Mouse (Mus musculus) layer of hippocampus, postnatal 25 days (tissue): ENCODE measurements at regions not wholly inside any gene's neighbourhood (a gene's known extent, or its start where the extent isn't known, plus 50 kb on each side); places are given as distances from the start of the nearest gene placed in this dataset.
"Not testable (repeated sequence)": the region's sequence is repeated elsewhere in the genome, so short reads cannot be mapped to it uniquely, and the experiment has no call there.

Source experiments
- DNase-seq, 2 experiments: peaks; one replicate each; pipeline ENCODE4 v3.0.0; 2022; ENCODE audit warnings: mixed read lengths in 2 of 2, low spot score in 1 of 2; ENCODE audit errors: extremely low spot score in 1 of 2

GRCm38 (mm10) chr5:91764621-91765020 lies 198.2 kb downstream of the Rchy1 start:
- DNase-seq, result no peak

- DNase-seq, result no peak
Observed at GRCm38 (mm10) chr5:91762589-91762988, 200.3 kb downstream of the Rchy1 start.

- DNase-seq, result no peak
Observed at GRCm38 (mm10) chr5:91755958-91756357, 206.9 kb downstream of the Rchy1 start.

GRCm38 (mm10) chr5:91752846-91753245 lies 210.0 kb downstream of the Rchy1 start:
- DNase-seq, result not testable (repeated sequence)

GRCm38 (mm10) chr5:91751168-91751567 lies 211.7 kb downstream of the Rchy1 start:
- DNase-seq, result no peak

GRCm38 (mm10) chr5:91746077-91746476 lies 216.8 kb downstream of the Rchy1 start:
- DNase-seq, result no peak

GRCm38 (mm10) chr5:91744389-91744788 lies 218.5 kb downstream of the Rchy1 start:
- no peak for DNase-seq

GRCm38 (mm10) chr5:91740159-91740537 lies 222.7 kb downstream of the Rchy1 start:
- DNase-seq, result no peak

- DNase-seq, result peak; percentile 29 to 60
Observed at GRCm38 (mm10) chr5:91739433-91740158, 222.2 kb downstream of the Parm1 start.

GRCm38 (mm10) chr5:91732002-91732401 lies 214.6 kb downstream of the Parm1 start:
- DNase-seq, result no peak

- DNase-seq, result no peak
Observed at GRCm38 (mm10) chr5:91731155-91731554, 213.7 kb downstream of the Parm1 start.

GRCm38 (mm10) chr5:91729868-91730267 lies 212.5 kb downstream of the Parm1 start:
- no peak for DNase-seq

GRCm38 (mm10) chr5:91729415-91729814 lies 212.0 kb downstream of the Parm1 start:
- no peak for DNase-seq

GRCm38 (mm10) chr5:91727448-91727847 lies 210.0 kb downstream of the Parm1 start:
- no peak for DNase-seq

- DNase-seq, result no peak
Observed at GRCm38 (mm10) chr5:91726118-91726500, 208.7 kb downstream of the Parm1 start.

GRCm38 (mm10) chr5:91725380-91726117 lies 208.1 kb downstream of the Parm1 start:
- DNase-seq, result no peak

GRCm38 (mm10) chr5:91724881-91725280 lies 207.5 kb downstream of the Parm1 start:
- DNase-seq, result no peak

- no peak for DNase-seq
Observed at GRCm38 (mm10) chr5:91723416-91723815, 206.0 kb downstream of the Parm1 start.

GRCm38 (mm10) chr5:91722982-91723381 lies 205.6 kb downstream of the Parm1 start:
- DNase-seq, result no peak

- DNase-seq, result no peak
Observed at GRCm38 (mm10) chr5:91722403-91722802, 205.0 kb downstream of the Parm1 start.

GRCm38 (mm10) chr5:91721231-91722096 lies 204.0 kb downstream of the Parm1 start:
- DNase-seq, result no peak
